Mouse (Mus musculus) CH12.LX (cell line): Measurements from ENCODE around the gene 2210011C24Rik. TPM values are rescaled to one million over a fixed set of nuclear protein-coding genes. Genes with fewer than 3 reads are reported as not detected.

Experiments used
- DNase-seq: peaks from one replicate; pipeline ENCODE4 v3.0.0-alpha.2; 2013; ENCODE audit errors: extremely low read depth
- H3K27ac ChIP-seq: 2 replicates; pipeline ENCODE4 v1.5.1; 2012; ENCODE audit warnings: low read depth, mild to moderate bottlenecking, control low read depth, moderate library complexity; ENCODE audit not compliant: insufficient read depth
- H3K27me3 ChIP-seq: replicated peaks from 2 replicates; pipeline ENCODE3; 2012; ENCODE audit warnings: inconsistent platforms
- H3K36me3 ChIP-seq, 2 experiments: replicated peaks in 1 of 2; 2 replicates each; pipeline versions ENCODE3 to v1.6.1; 2012; ENCODE audit warnings: inconsistent platforms in 1 of 2, low read length in 1 of 2, mild to moderate bottlenecking in 1 of 2, mixed read lengths in 1 of 2, moderate library complexity in 1 of 2; ENCODE audit not compliant: control insufficient read depth in 1 of 2, insufficient read depth in 1 of 2
- H3K4me1 ChIP-seq, 2 experiments: 2 replicates each; pipeline ENCODE4 v1.6.1; 2012; ENCODE audit warnings: inconsistent platforms in 1 of 2, moderate library complexity in 1 of 2; ENCODE audit not compliant: insufficient read depth in 2 of 2, control insufficient read depth in 1 of 2
- H3K4me2 ChIP-seq: 2 replicates; pipeline ENCODE4 v1.6.1; 2012; ENCODE audit warnings: low read depth, mild to moderate bottlenecking, control low read depth; ENCODE audit not compliant: poor library complexity, insufficient read depth, severe bottlenecking
- H3K4me3 ChIP-seq, 3 experiments: fragments of 150-350 bp in 1 of 3; sonication (generic) in 1 of 3; replicated peaks in 1 of 3; 2 replicates each; pipeline versions ENCODE3 to v1.5.1; 2011 to 2012; ENCODE audit warnings: low read depth in 2 of 3, low read length in 2 of 3, mild to moderate bottlenecking in 2 of 3, moderate library complexity in 2 of 3, control low read depth in 1 of 3, improper control_type of control experiment in 1 of 3, inconsistent platforms in 1 of 3, mixed read lengths in 1 of 3; ENCODE audit not compliant: poor library complexity in 1 of 3
- H3K79me2 ChIP-seq: replicated peaks from 2 replicates; pipeline ENCODE4 v1.6.1; 2012; ENCODE audit warnings: mild to moderate bottlenecking, moderate library complexity; ENCODE audit not compliant: control insufficient read depth, poor library complexity, insufficient read depth, severe bottlenecking; ENCODE audit errors: extremely low read depth
- H3K9ac ChIP-seq: 2 replicates; pipeline ENCODE4 v1.6.1; 2012; ENCODE audit warnings: low read depth, mild to moderate bottlenecking, control low read depth, moderate library complexity; ENCODE audit not compliant: insufficient read depth
- H3K9me3 ChIP-seq: replicated peaks from 2 replicates; pipeline ENCODE3; 2012; ENCODE audit warnings: low read length, inconsistent platforms, mixed read lengths
- BHLHE40 ChIP-seq: IDR thresholded peaks from 2 replicates; pipeline ENCODE4 v1.6.1; 2011; ENCODE audit warnings: mild to moderate bottlenecking, low read depth, low read length, improper control_type of control experiment
- CHD2 ChIP-seq: IDR thresholded peaks from 2 replicates; pipeline ENCODE4 v1.6.1; 2011; ENCODE audit warnings: low read length, improper control_type of control experiment
- CTCF ChIP-seq, 2 experiments: IDR thresholded peaks in 1 of 2; conservative IDR thresholded peaks in 1 of 2; 2 replicates each; pipeline ENCODE4 v1.5.1; 2011 to 2012; ENCODE audit warnings: low read depth in 2 of 2, low read length in 2 of 2, improper control_type of control experiment in 1 of 2, inconsistent platforms in 1 of 2, mild to moderate bottlenecking in 1 of 2, moderate library complexity in 1 of 2
- E2F4 ChIP-seq: IDR thresholded peaks from 2 replicates; pipeline ENCODE4 v1.6.1; 2011; ENCODE audit warnings: low read depth, low read length, improper control_type of control experiment; ENCODE audit not compliant: insufficient replicate concordance
- EP300 ChIP-seq: IDR thresholded peaks from 2 replicates; pipeline ENCODE4 v1.6.1; 2011; ENCODE audit warnings: low read length, improper control_type of control experiment
- GABPA ChIP-seq: IDR thresholded peaks from 2 replicates; pipeline ENCODE4 v1.6.1; 2012; ENCODE audit warnings: low read depth, low read length, improper control_type of control experiment, inconsistent platforms; ENCODE audit not compliant: insufficient replicate concordance
- JUND ChIP-seq: conservative IDR thresholded peaks from 2 replicates; pipeline ENCODE4 v1.6.1; 2011; ENCODE audit warnings: low read depth, low read length, improper control_type of control experiment
- KAT2A ChIP-seq: IDR thresholded peaks from 2 replicates; pipeline ENCODE4 v1.6.1; 2012; ENCODE audit warnings: low read length, improper control_type of control experiment, inconsistent platforms; ENCODE audit not compliant: insufficient replicate concordance
- MAFK ChIP-seq: IDR thresholded peaks from 2 replicates; pipeline ENCODE4 v1.6.1; 2011; ENCODE audit warnings: low read length, improper control_type of control experiment; ENCODE audit not compliant: insufficient replicate concordance
- MAX ChIP-seq: IDR thresholded peaks from 2 replicates; pipeline ENCODE4 v1.6.1; 2011; ENCODE audit warnings: low read length, improper control_type of control experiment
- MXI1 ChIP-seq: IDR thresholded peaks from 2 replicates; pipeline ENCODE4 v1.6.1; 2011; ENCODE audit warnings: mild to moderate bottlenecking, low read depth, low read length, improper control_type of control experiment
- NRF1 ChIP-seq: IDR thresholded peaks from 2 replicates; pipeline ENCODE4 v1.6.1; 2014; ENCODE audit warnings: low read depth, mild to moderate bottlenecking, inconsistent platforms, low read length, improper control_type of control experiment, moderate library complexity
- POLR2AphosphoS2 ChIP-seq: IDR thresholded peaks from 2 replicates; pipeline ENCODE4 v1.6.1; 2011; ENCODE audit warnings: low read depth, low read length, improper control_type of control experiment
- RAD21 ChIP-seq: IDR thresholded peaks from 2 replicates; pipeline ENCODE4 v1.6.1; 2011; ENCODE audit warnings: low read depth, mild to moderate bottlenecking, low read length, improper control_type of control experiment, moderate library complexity
- SIN3A ChIP-seq: IDR thresholded peaks from 2 replicates; pipeline ENCODE4 v1.6.1; 2012; ENCODE audit warnings: low read length, improper control_type of control experiment, inconsistent platforms
- SMC3 ChIP-seq: IDR thresholded peaks from 2 replicates; pipeline ENCODE4 v1.6.1; 2011; ENCODE audit warnings: low read depth, low read length, improper control_type of control experiment
- TBP ChIP-seq: conservative IDR thresholded peaks from 2 replicates; pipeline ENCODE4 v1.6.1; 2011; ENCODE audit warnings: low read depth, low read length, improper control_type of control experiment
- TCF12 ChIP-seq: IDR thresholded peaks from 2 replicates; pipeline ENCODE4 v1.6.1; 2014; ENCODE audit warnings: low read depth, mild to moderate bottlenecking, inconsistent platforms, low read length, improper control_type of control experiment
- UBTF ChIP-seq: IDR thresholded peaks from 2 replicates; pipeline ENCODE4 v1.6.1; 2012; ENCODE audit warnings: low read depth, mild to moderate bottlenecking, inconsistent platforms, low read length, improper control_type of control experiment, moderate library complexity
- USF1 ChIP-seq: IDR thresholded peaks from 2 replicates; pipeline ENCODE4 v1.6.1; 2014; ENCODE audit warnings: low read depth, mild to moderate bottlenecking, inconsistent platforms, low read length, improper control_type of control experiment
- dilution Hi-C: fragments of 300-500 bp; cut with MboI; formaldehyde crosslinking; loops from 2 replicates; pipeline ENCODE4 v1.14.3; 2020; ENCODE audit warnings: low sequenced_read_pairs; ENCODE audit not compliant: extremely low pct_unique_long_range_greater_than_20kb, extremely low pct_ligation_motif_present
- in situ Hi-C: fragments of 300-500 bp; cut with MboI; formaldehyde crosslinking; loops from 3 replicates; pipeline ENCODE4 v1.14.3; 2019; ENCODE audit warnings: low sequenced_read_pairs, low pct_ligation_motif_present, low pct_unique_long_range_greater_than_20kb, mixed read lengths
- polyA plus RNA-seq: library from polyadenylated mRNA; unstranded; fragments of >175 nt; gene quantifications from 2 replicates; pipeline ENCODE4 v1.2.1, GENCODE M21; 2012; ENCODE audit warnings: low read depth; ENCODE audit not compliant: insufficient read length
- total RNA-seq, 2 experiments: library from RNA; depleted of rRNA; stranded (reverse); fragments of 300-350 nt in 1 of 2; fragments of >200 nt in 1 of 2; gene quantifications; 2 replicates each; pipeline ENCODE4 v1.2.3; 2012 to 2014

Gene 2210011C24Rik
- total and polyA plus RNA-seq, 3 experiments = not detected

DNA sequence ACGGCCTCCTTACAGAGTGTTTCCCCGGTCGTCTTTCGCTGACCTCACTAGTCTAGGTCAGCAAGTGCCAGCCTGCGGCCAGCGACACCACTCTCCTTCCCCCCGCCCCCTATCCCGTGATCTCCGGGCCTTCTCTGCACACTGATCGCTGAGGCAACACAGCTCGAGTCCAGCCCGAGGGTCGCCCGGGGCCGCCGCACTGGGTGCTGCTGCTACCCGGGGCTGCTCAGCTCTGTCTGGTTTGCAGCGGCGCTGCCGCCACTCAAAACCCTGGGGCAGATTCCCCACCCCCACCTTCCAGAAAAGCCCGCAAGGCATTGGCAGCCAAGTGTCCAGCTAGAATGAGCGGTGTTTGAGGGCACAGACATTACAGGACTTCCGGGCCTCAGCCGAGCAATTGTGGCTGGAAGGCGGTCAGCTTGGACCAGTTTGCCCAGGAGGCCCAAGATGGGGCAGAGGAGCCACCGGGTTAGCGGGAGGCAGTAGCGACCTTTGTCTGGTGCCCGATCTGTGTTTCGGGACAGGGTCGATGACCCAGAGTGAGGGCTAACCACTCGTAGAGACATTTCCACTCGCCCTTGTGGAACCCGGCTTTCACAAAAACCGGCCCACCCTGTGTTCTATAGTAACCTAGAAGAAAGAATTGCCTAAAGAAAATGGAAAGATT is 661 bp upstream of the 2210011C24Rik start:
- no peak overlapping the region for H3K9ac ChIP-seq
- H3K27me3 ChIP-seq = peaks cover 32% of the 10 kb centered on the region
- no peak overlapping the region for H3K4me2 ChIP-seq
- H3K4me1 ChIP-seq = peaks cover 6 to 18% of the 10 kb centered on the region in 2 experiments; a peak in 3 of 4 replicates
- H3K9me3 ChIP-seq = peaks cover 11% of the 10 kb centered on the region
- dilution Hi-C loops (no loop called here), in situ Hi-C loops (no loop called here)
- H3K79me2 ChIP-seq = no peaks in the 10 kb centered on the region
- H3K4me3 ChIP-seq = no peak overlapping the region
- no peak for TF ChIP-seq UBTF
- no peak for TF ChIP-seq USF1
- TF ChIP-seq CHD2 = no peak
- no peak for TF ChIP-seq MXI1
- no peak for TF ChIP-seq GABPA
- TF ChIP-seq SMC3 = no peak
- no peak for TF ChIP-seq POLR2AphosphoS2
- no peak for TF ChIP-seq BHLHE40
- TF ChIP-seq E2F4 = no peak
- TF ChIP-seq TBP = no peak
- TF ChIP-seq SIN3A = no peak
- TF ChIP-seq JUND = no peak
- no peak for TF ChIP-seq KAT2A
- TF ChIP-seq RAD21 = no peak
- TF ChIP-seq EP300 = no peak
- TF ChIP-seq CTCF (conservative IDR thresholded peaks at IDR 0.05 in 1 of 2, IDR thresholded peaks at IDR 0.05 in 1 of 2; ENCODE audit: low read depth in 2 of 2, low read length in 2 of 2) = no peak
- TF ChIP-seq MAX = no peak
- TF ChIP-seq MAFK = no peak
- TF ChIP-seq NRF1 = no peak
- no peak for TF ChIP-seq TCF12
- DNase-seq = no peak
- H3K27ac ChIP-seq = no peak overlapping the region
- no peaks in the 10 kb centered on the region for H3K36me3 ChIP-seq
